Comparison of ENCODE assay signal across 16 mouse cellular contexts in genomic region chr1:154532987-154533940, GRCm38 (mm10).
DNase-seq lines count a peak whose midpoint lies in the region; ATAC-seq and TF ChIP-seq lines count a peak whose summit lies in the region.
"Had no signal": no experiment of that assay in that cellular context is flagged by ENCODE, and none has a peak within 500 bp of the region (broad histone marks: within the 10 kb centered on the region; RNA-seq: fewer than 3 reads in every experiment).

No protein-coding gene starts in this region.

- intact Hi-C loops in gastrocnemius, adult 2 months (cut with DNase I): loop anchor here (10.0 kb wide), 1 partner anchor 192 kb away; no protein-coding TSS in a partner anchor

- TF ChIP-seq CTCF in layer of hippocampus, adult 2 months (conservative IDR thresholded peaks at IDR 0.05): no peak
- TF ChIP-seq CTCF in cortical plate, adult 2 months (IDR thresholded peaks at IDR 0.05; ENCODE audit: extremely low read depth, insufficient read depth, low read length): no peak
- TF ChIP-seq CTCF in forebrain, postnatal 0 days (IDR thresholded peaks at IDR 0.05; ENCODE audit: low read depth): no peak
- TF ChIP-seq CTCF in olfactory bulb, adult 2 months (IDR thresholded peaks at IDR 0.05; ENCODE audit: insufficient read depth, low read depth, low read length): no peak
- TF ChIP-seq CTCF in gastrocnemius, adult 2 months (IDR thresholded peaks at IDR 0.05): no peak

- ATAC-seq in forebrain, postnatal 0 days: peak; percentile 82
- no peak for ATAC-seq in granulocyte monocyte progenitor cell, adult 5-6 weeks (replicated peaks; ENCODE audit: poor library complexity, severe bottlenecking)
- ATAC-seq: inflammation-experienced regulatory T-cells, adult 6 months had no signal

- H3K4me3 ChIP-seq in layer of hippocampus, adult 2 months: no peak overlapping the region
- no peak overlapping the region for H3K4me3 ChIP-seq in cortical plate, adult 2 months (ENCODE audit: insufficient read depth, low read length)
- no peak overlapping the region for H3K4me3 ChIP-seq in forebrain, postnatal 0 days (ENCODE audit: low read depth, low read length)
- H3K4me3 ChIP-seq in olfactory bulb, adult 2 months (ENCODE audit: insufficient read depth, low read depth, low read length): no peak overlapping the region
- H3K4me3 ChIP-seq in gastrocnemius, adult 2 months: no peak overlapping the region
- H3K4me3 ChIP-seq: heart, embryonic 13.5 days; neural tube, embryonic 12.5 days had no signal

- peaks cover 12% of the 10 kb centered on the region for H3K4me1 ChIP-seq in cortical plate, adult 2 months (ENCODE audit: control insufficient read depth, insufficient read depth, low read length)
- peaks cover 9% of the 10 kb centered on the region for H3K4me1 ChIP-seq in forebrain, postnatal 0 days (ENCODE audit: insufficient read depth)
- peaks cover 3% of the 10 kb centered on the region; the same call in 1 of the 2 replicates for H3K4me1 ChIP-seq in olfactory bulb, adult 2 months (ENCODE audit: control insufficient read depth, insufficient read depth, low read length)
- H3K4me1 ChIP-seq: heart, embryonic 13.5 days had no signal

- no peaks in the 10 kb centered on the region for H3K36me3 ChIP-seq in forebrain, postnatal 0 days (ENCODE audit: insufficient read depth)
- H3K36me3 ChIP-seq: heart, embryonic 13.5 days; neural tube, embryonic 12.5 days had no signal

- no peak for TF ChIP-seq POLR2A in cortical plate, adult 2 months (IDR thresholded peaks at IDR 0.05; ENCODE audit: extremely low read depth, insufficient read depth, low read length)
- no peak for TF ChIP-seq POLR2A in olfactory bulb, adult 2 months (IDR thresholded peaks at IDR 0.05; ENCODE audit: insufficient read depth, low read depth, low read length)

- H3K9me3 ChIP-seq in forebrain, postnatal 0 days (ENCODE audit: low read length): no peaks in the 10 kb centered on the region
- H3K9me3 ChIP-seq: heart, embryonic 13.5 days; neural tube, embryonic 12.5 days had no signal

- no peaks in the 10 kb centered on the region for H3K27me3 ChIP-seq in forebrain, postnatal 0 days (ENCODE audit: insufficient read depth, low read length)
- H3K27me3 ChIP-seq: heart, embryonic 13.5 days; neural tube, embryonic 12.5 days had no signal

- WGBS in forebrain, postnatal 0 days: 43% methylated on average over 11 of the region's 11 CpGs
- 46% methylated on average over 11 of the region's 11 CpGs for whole genome bisulfite sequencing in olfactory bulb, adult 2 months

- peak overlapping the region; percentile 83 for H3K27ac ChIP-seq in layer of hippocampus, adult 2 months
- peak overlapping the region; percentile 9; the same call in 1 of the 2 replicates for H3K27ac ChIP-seq in cortical plate, adult 2 months (ENCODE audit: insufficient read depth, low read length)
- peak overlapping the region; percentile 47 for H3K27ac ChIP-seq in forebrain, postnatal 0 days (ENCODE audit: low read depth, low read length)
- H3K27ac ChIP-seq in olfactory bulb, adult 2 months (ENCODE audit: insufficient read depth, low read depth, low read length): peak overlapping the region; percentile 44; the same call in 1 of the 2 replicates
- no peak overlapping the region for H3K27ac ChIP-seq in gastrocnemius, adult 2 months
- H3K27ac ChIP-seq: heart, embryonic 13.5 days; neural tube, embryonic 12.5 days had no signal

- no peak overlapping the region for H3K9ac ChIP-seq in forebrain, postnatal 0 days
- H3K9ac ChIP-seq: heart, embryonic 13.5 days; neural tube, embryonic 12.5 days had no signal

- peak; percentile 45 to 62 for DNase-seq in layer of hippocampus, adult 2 months (ENCODE audit: low spot score in 2 of 2)
- DNase-seq in layer of hippocampus, postnatal 10 days (ENCODE audit: low spot score in 2 of 2): no peak
- peak; percentile 80 for DNase-seq in forebrain, postnatal 0 days
- DNase-seq in gastrocnemius, adult 2 months: no peak
- DNase-seq: adrenal gland, postnatal 10 days; cerebellum, adult 2 months; gastrocnemius, postnatal 25 days; kidney, postnatal 10 days; spleen, adult 18-20 months; thymus, adult 18-20 months had no signal

- no peak overlapping the region for H3K4me2 ChIP-seq in forebrain, postnatal 0 days (ENCODE audit: low read depth)
- H3K4me2 ChIP-seq: heart, embryonic 13.5 days; neural tube, embryonic 12.5 days had no signal

Comparison
In these comparisons a context has a peak if more than half of its experiments do, and no peak if none do; other contexts are left out.
1. DNase-seq: peak in layer of hippocampus, adult 2 months (2 of 2) and forebrain, postnatal 0 days (single experiment); none in layer of hippocampus, postnatal 10 days (0 of 2) and gastrocnemius, adult 2 months (single experiment).